Mouse (Mus musculus) bone marrow, adult 2 months (tissue): ENCODE measurements around the gene Ulk4.

Source experiments
- CTCF ChIP-seq: fragments of 200-500 bp; IDR thresholded peaks from 2 replicates; pipeline ENCODE4 v1.5.1; 2011; ENCODE audit warnings: low read length, control low read depth; ENCODE audit not compliant: control insufficient read depth, insufficient read depth
- POLR2A ChIP-seq: fragments of 200-500 bp; IDR thresholded peaks from 2 replicates; pipeline ENCODE4 v1.6.1; 2011; ENCODE audit warnings: low read depth, mild to moderate bottlenecking, control low read depth, low read length, borderline replicate concordance; ENCODE audit not compliant: control insufficient read depth

- TF ChIP-seq POLR2A (no peak), CTCF (peak; percentile 26; the same call in 1 of the 2 replicates)
These were observed 24.3 kb upstream of the Ulk4 start for GRCm38 (mm10) chr9:121301041-121301920.
